ENCODE assay signal across 10 mouse cellular contexts in genomic region chr2:68404274-68405162, GRCm38 (mm10).
DNase-seq lines count a peak whose midpoint lies in the region; ATAC-seq and TF ChIP-seq lines count a peak whose summit lies in the region.
"Had no signal": no experiment of that assay in that cellular context is flagged by ENCODE, and none has a peak within 500 bp of the region (broad histone marks: within the 10 kb centered on the region; RNA-seq: fewer than 3 reads in every experiment).

No protein-coding gene starts in this region.

- no peak for TF ChIP-seq CTCF in lung, embryonic 14.5 days (IDR thresholded peaks at IDR 0.05; ENCODE audit: low read depth)

- peak overlapping the region; percentile 43 for H3K4me2 ChIP-seq in lung, embryonic 14.5 days
- H3K4me2 ChIP-seq in embryonic facial prominence, embryonic 15.5 days (replicated peaks), result peak overlapping the region; percentile 45
- H3K4me2 ChIP-seq in neural tube, embryonic 12.5 days (replicated peaks), result peak overlapping the region; percentile 46

- H3K4me1 ChIP-seq in lung, embryonic 14.5 days (ENCODE audit: insufficient read depth), result peaks cover 25% of the 10 kb centered on the region
- H3K4me1 ChIP-seq in embryonic facial prominence, embryonic 15.5 days, result peaks cover 22% of the 10 kb centered on the region
- peaks cover 57% of the 10 kb centered on the region for H3K4me1 ChIP-seq in neural tube, embryonic 12.5 days

- ATAC-seq in lung, embryonic 14.5 days (ENCODE audit: insufficient read depth), result peak; percentile 15; the same call in 1 of the 2 replicates
- no peak for ATAC-seq in embryonic facial prominence, embryonic 15.5 days (ENCODE audit: insufficient number of reproducible peaks, low FRiP score, low TSS enrichment, low read depth)
- ATAC-seq in neural tube, embryonic 12.5 days (ENCODE audit: low FRiP score, low read depth), result peak; percentile 55
- ATAC-seq: inflammation-experienced regulatory T-cells, adult 6 months had no signal

- H3K36me3 ChIP-seq in lung, embryonic 14.5 days (ENCODE audit: insufficient read depth), result no peaks in the 10 kb centered on the region
- no peaks in the 10 kb centered on the region for H3K36me3 ChIP-seq in embryonic facial prominence, embryonic 15.5 days
- no peaks in the 10 kb centered on the region for H3K36me3 ChIP-seq in neural tube, embryonic 12.5 days

- no peak overlapping the region for H3K4me3 ChIP-seq in lung, embryonic 14.5 days (ENCODE audit: low read depth, low read length)
- peak overlapping the region; percentile 22 for H3K4me3 ChIP-seq in embryonic facial prominence, embryonic 15.5 days (replicated peaks)
- no peak overlapping the region for H3K4me3 ChIP-seq in neural tube, embryonic 12.5 days

- DNase-seq in lung, embryonic 14.5 days, result peak; percentile 64
- DNase-seq in lung, postnatal 36 days, result no peak
- peak; percentile 95 for DNase-seq in hindlimb bud, embryonic 11.5 days (ENCODE audit: extremely low spot score, low read depth, low spot score)
- DNase-seq in ovary, adult 18-20 months (ENCODE audit: low spot score), result no peak
- DNase-seq in testis, postnatal 14 days (ENCODE audit: low spot score), result no peak
- DNase-seq in frontal cortex, adult 2 months (ENCODE audit: extremely low spot score in 1 of 2, low spot score in 1 of 2), result no peak
- DNase-seq: lung, adult 2 months had no signal

- H3K9me3 ChIP-seq in lung, embryonic 14.5 days (ENCODE audit: low read depth, low read length), result no peaks in the 10 kb centered on the region
- H3K9me3 ChIP-seq in embryonic facial prominence, embryonic 15.5 days (replicated peaks), result no peaks in the 10 kb centered on the region
- H3K9me3 ChIP-seq in neural tube, embryonic 12.5 days, result no peaks in the 10 kb centered on the region

- no peaks in the 10 kb centered on the region for H3K27me3 ChIP-seq in lung, embryonic 14.5 days (ENCODE audit: insufficient read depth, low read length)
- no peaks in the 10 kb centered on the region for H3K27me3 ChIP-seq in embryonic facial prominence, embryonic 15.5 days
- no peaks in the 10 kb centered on the region for H3K27me3 ChIP-seq in neural tube, embryonic 12.5 days (replicated peaks)

- no peak overlapping the region for H3K9ac ChIP-seq in lung, embryonic 14.5 days
- H3K9ac ChIP-seq in embryonic facial prominence, embryonic 15.5 days, result no peak overlapping the region
- H3K9ac ChIP-seq in neural tube, embryonic 12.5 days, result no peak overlapping the region

- H3K27ac ChIP-seq in lung, embryonic 14.5 days (ENCODE audit: low read depth), result no peak overlapping the region; the same call in 1 of the 2 replicates
- H3K27ac ChIP-seq in embryonic facial prominence, embryonic 15.5 days (replicated peaks), result peak overlapping the region; percentile 18; the same call in 1 of the 2 replicates
- H3K27ac ChIP-seq in neural tube, embryonic 12.5 days, result no peak overlapping the region

- 42% methylated on average over 18 of the region's 18 CpGs for WGBS in lung, embryonic 14.5 days
- WGBS in embryonic facial prominence, embryonic 15.5 days, result 39% methylated on average over 18 of the region's 18 CpGs
- 15% methylated on average over 18 of the region's 18 CpGs for WGBS in neural tube, embryonic 12.5 days

Comparison
In these comparisons a context has a peak if more than half of its experiments do, and no peak if none do; other contexts are left out.
1. DNase-seq: peak in lung, embryonic 14.5 days (single experiment) and hindlimb bud, embryonic 11.5 days (single experiment); none in lung, postnatal 36 days (single experiment), ovary, adult 18-20 months (single experiment), testis, postnatal 14 days (single experiment) and frontal cortex, adult 2 months (0 of 2).
2. Peak in every context shown above with its lines, with median percentiles within 50 percentile points of each other: H3K4me2 ChIP-seq.